Mouse (Mus musculus) skeletal muscle tissue, postnatal 0 days (tissue): ENCODE measurements around the gene Tigar. TPM values are rescaled to one million over a fixed set of nuclear protein-coding genes. Genes with fewer than 3 reads are reported as not detected.

Source experiments
- polyA plus RNA-seq: library from polyadenylated mRNA; unstranded; fragments of >200 nt; fragmentation: Nextera tagmentation; extraction: Ambion mirVana; gene quantifications from 2 replicates; pipeline ENCODE4 v1.2.1, GENCODE M21; 2015

The Tigar gene
- 2.1 and 3.2 TPM in 2 replicates for polyA plus RNA-seq

GRCm38 (mm10) chr6:127109402-127109930 lies at the start of gene Tigar:
Tigar (minus strand) TSS chr6:127109557.

GRCm38 (mm10) chr6:127152106-127152951 lies 43.0 kb upstream of the Tigar start, which contains the start of gene Ccnd2:
Ccnd2 (minus strand) TSS chr6:127152193.

DNA sequence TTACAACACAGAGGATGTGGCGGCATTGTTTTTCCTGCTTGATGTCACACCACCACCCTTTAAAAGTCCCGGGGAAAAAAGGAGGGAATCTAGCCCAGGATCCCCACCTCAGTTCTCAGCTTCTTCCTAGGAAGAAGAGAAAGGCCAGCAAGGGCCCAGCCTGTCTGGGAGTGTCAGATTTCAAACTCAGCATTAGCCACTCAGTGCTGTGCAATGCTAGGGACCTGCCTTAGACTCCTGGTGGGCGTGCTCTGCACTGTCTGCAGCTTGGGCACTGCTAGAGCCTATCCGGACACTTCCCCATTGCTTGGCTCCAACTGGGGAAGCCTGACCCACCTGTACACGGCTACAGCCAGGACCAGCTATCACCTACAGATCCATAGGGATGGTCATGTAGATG lies 36.5 kb downstream of the Tigar start, which contains the start of gene Fgf23:
TSS of gene Fgf23 (plus strand) at position 86 of the 400 bp plus-strand sequence.

Other genes with a start within 250 kb of the Tigar start
- gene Dyrk4, start 187.7 kb downstream of the Tigar start, polyA plus RNA-seq: not detected in 2 replicates
- gene Rad51ap1, start 170.0 kb downstream of the Tigar start, polyA plus RNA-seq: 12.4 and 14.2 TPM in 2 replicates
- gene D6Wsu163e, start 169.6 kb downstream of the Tigar start, polyA plus RNA-seq: 11.8 and 12.7 TPM in 2 replicates
- 2.7 and 3.0 TPM in 2 replicates for gene Fgf6, start 94.0 kb downstream of the Tigar start, polyA plus RNA-seq
- 0.18 and 0.32 TPM in 2 replicates for gene Fgf23, start 36.7 kb downstream of the Tigar start, polyA plus RNA-seq
- 122 and 171 TPM in 2 replicates for gene Ccnd2, start 42.6 kb upstream of the Tigar start, polyA plus RNA-seq